Mouse (Mus musculus): ENCODE results near the gene Dysf. TPM values are rescaled to one million over a fixed set of nuclear protein-coding genes. Genes with fewer than 3 reads are reported as not detected.
"Not testable (repeated sequence)": the region's sequence is repeated elsewhere in the genome, so short reads cannot be mapped to it uniquely, and the experiment has no call there.

Dysf gene
- 2.3 and 4.2 TPM in 2 replicates for polyA plus RNA-seq (2015; fragmentation: Nextera tagmentation; extraction: Ambion mirVana)

DNA sequence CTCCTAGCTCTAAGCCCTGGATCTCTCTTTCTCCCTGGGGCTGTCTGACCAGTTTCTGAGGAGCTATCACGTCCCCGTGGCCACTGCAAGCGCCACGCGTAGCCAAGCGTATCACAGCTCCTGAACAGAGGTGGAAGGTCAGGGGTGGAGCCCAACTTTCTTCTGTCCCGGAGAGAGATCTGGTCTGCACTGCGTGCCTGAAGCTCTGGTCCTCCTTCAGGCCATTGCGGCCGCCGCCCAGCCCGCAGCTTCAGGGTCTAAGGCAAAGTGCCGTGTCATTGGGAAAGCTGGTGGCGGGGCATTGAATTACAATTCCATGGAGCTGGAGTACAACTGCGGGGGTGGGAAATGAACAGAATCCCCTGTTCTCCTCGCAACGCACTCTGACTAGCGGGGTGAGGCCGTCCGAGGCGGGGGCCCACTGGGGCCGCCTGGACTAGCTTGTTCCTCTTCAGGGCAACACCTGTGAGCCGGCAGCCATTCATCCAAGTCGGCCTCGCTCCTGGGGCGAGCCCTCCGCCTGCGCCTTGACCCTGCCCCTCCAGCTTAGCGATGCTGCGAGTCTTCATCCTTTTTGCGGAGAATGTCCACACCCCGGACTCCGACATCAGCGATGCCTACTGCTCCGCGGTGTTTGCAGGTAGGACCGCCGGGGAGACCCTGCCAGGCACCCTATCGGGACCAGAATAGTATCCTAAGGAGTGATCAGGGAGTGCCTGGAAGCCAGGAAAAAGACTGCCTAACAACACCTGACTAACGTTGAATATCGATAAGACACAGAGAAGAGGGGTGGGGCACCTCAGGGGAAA lies at the start of gene Dysf:
Dysf (plus strand) TSS at position 228 of the 809 bp plus-strand sequence.
- Histone ChIP-seq H3K36me3 (no peaks in the 10 kb centered on the region), H3K4me2 (peak within 1 kb of the TSS; percentile 89), H3K27me3 (replicated peaks) (peaks cover 9% of the 10 kb centered on the region; the same call in 1 of the 2 replicates), H3K9me3 (replicated peaks) (no peaks in the 10 kb centered on the region), H3K4me1 (peaks cover 29% of the 10 kb centered on the region), H3K4me3 (replicated peaks) (peak within 1 kb of the TSS; percentile 43), H3K27ac (replicated peaks) (no peak within 1 kb of the TSS), H3K9ac (replicated peaks) (peak within 1 kb of the TSS; percentile 42)
- WGBS = 2% methylated on average over 41 of the region's 41 CpGs
- no peak for ATAC-seq (ENCODE audit: low FRiP score)

DNA sequence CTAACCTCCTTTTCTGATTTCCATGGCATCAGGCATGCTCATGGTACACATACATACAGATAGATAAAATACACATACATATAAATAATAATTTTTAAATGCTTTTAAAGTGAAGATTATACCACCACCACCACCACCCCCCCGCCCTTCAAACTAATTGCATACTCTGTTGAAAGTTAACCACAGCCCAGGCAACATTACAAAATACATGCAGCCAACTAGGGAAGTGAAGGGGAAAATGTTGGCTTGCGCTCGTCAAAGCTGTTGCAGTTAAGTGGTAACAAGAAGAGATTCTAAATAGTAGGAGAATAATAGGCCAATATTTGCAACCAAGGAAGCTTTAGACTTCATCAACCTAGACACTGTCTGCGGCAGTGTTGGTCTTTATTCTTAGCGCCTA lies 20.7 kb upstream of the Dysf start:
- H3K4me1 ChIP-seq = no peaks in the 10 kb centered on the region
- H3K9me3 ChIP-seq (replicated peaks) = no peaks in the 10 kb centered on the region
- no peak overlapping the region for H3K9ac ChIP-seq (replicated peaks)
- no peak overlapping the region for H3K4me2 ChIP-seq
- peaks cover 43% of the 10 kb centered on the region for H3K36me3 ChIP-seq
- WGBS = 98% methylated on average over 5 of the region's 5 CpGs
- H3K4me3 ChIP-seq (replicated peaks) = no peak overlapping the region
- no peaks in the 10 kb centered on the region for H3K27me3 ChIP-seq (replicated peaks)
- H3K27ac ChIP-seq (replicated peaks) = no peak overlapping the region
- no peak for ATAC-seq (ENCODE audit: low FRiP score)

DNA sequence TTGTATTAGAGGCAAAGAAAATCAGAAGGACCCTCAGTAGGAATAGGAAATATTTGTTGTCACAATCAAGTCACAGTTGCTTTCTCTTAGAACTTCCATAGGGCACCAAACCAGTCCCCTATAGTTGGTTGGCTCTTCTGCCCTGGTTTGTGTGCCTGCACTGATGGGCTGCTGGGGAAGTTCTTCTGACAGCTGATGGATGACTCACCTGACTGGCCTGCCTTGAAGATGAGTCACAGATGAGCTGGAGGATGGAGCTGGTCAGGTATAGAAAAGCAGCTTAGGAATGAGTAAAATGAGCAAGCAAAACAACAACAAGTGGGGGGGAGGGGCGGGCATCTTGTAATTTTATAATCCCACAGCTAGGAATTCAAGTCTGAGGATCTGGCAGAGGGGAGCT lies 5.7 kb upstream of the Dysf start:
- Histone ChIP-seq H3K9me3 (replicated peaks) (no peaks in the 10 kb centered on the region), H3K4me2 (no peak overlapping the region), H3K36me3 (peaks cover 21% of the 10 kb centered on the region), H3K27ac (replicated peaks) (no peak overlapping the region), H3K9ac (replicated peaks) (no peak overlapping the region), H3K4me1 (no peaks in the 10 kb centered on the region), H3K4me3 (replicated peaks) (no peak overlapping the region), H3K27me3 (replicated peaks) (no peaks in the 10 kb centered on the region)
- WGBS = 84% methylated on average over 1 of the region's 1 CpGs
- ATAC-seq (ENCODE audit: low FRiP score) = no peak

DNA sequence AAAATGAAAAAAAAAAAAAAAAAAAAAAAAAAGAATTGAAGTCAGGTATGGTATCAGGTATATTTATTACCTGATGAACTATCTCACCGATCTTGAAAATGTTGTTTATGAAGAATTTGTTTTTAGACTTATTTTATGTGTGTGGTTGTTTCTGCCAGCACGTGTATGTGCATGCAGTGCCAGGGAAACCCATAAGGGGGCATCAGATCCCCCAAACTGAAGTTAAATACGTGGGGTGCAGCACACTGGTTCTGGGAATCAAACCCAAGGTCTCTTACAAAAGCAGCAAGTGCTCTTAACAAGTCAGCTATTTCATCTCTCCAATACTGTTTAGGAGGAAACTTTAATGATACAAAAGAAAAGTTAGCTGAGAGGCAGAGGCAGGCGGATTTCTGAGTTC lies 4.1 kb upstream of the Dysf start:
- ATAC-seq (ENCODE audit: low FRiP score) = no peak
- no peak overlapping the region for H3K4me3 ChIP-seq (replicated peaks)
- no peak overlapping the region for H3K4me2 ChIP-seq
- H3K36me3 ChIP-seq = peaks cover 5% of the 10 kb centered on the region
- H3K9ac ChIP-seq (replicated peaks) = no peak overlapping the region
- WGBS = 88% methylated on average over 4 of the region's 4 CpGs
- H3K4me1 ChIP-seq = peaks cover 12% of the 10 kb centered on the region
- H3K27ac ChIP-seq (replicated peaks) = no peak overlapping the region
- no peaks in the 10 kb centered on the region for H3K9me3 ChIP-seq (replicated peaks)
- H3K27me3 ChIP-seq (replicated peaks) = peaks cover 5% of the 10 kb centered on the region; the same call in 1 of the 2 replicates

DNA sequence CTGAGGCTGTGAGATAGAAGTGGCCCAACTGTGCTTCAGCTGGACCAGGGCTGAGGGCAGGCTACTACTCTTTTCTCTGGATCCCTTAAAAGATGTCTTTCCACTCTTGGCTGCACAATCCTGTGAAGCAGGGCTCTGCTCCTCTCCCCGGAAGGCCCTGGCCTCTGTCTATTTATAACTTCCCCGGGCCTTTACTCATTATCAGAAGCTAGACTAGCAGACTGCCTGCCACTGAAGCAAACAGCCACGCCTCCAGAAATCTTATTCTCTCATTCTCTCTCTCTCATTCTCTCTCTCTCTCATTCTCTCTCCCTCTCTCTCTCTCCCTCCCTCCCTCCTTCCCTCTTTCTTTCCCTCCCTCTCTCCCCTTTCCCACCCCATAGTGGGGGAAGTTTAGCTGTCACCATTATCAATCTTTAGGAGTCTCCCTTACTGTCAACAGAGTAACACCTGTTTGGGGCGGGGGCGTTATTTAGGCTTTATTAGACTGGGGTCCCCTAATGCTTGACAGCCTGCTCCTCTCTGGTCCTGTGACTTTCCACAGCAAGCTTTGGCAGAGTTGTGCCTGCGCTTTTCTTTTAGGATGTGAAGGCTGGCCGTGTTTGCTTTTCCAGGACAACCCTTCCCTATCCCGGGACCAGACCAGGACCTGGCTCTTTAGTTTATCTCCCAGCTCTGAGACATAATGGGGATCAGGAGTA lies 932 bp downstream of the Dysf start:
- H3K4me1 ChIP-seq = peaks cover 29% of the 10 kb centered on the region
- no peaks in the 10 kb centered on the region for H3K9me3 ChIP-seq (replicated peaks)
- peak overlapping the region; percentile 89 for H3K4me2 ChIP-seq
- 25% methylated on average over 8 of the region's 8 CpGs for WGBS
- H3K27me3 ChIP-seq (replicated peaks) = peaks cover 9% of the 10 kb centered on the region; the same call in 1 of the 2 replicates
- H3K9ac ChIP-seq (replicated peaks) = no peak overlapping the region
- no peaks in the 10 kb centered on the region for H3K36me3 ChIP-seq
- ATAC-seq (ENCODE audit: low FRiP score) = no peak
- H3K27ac ChIP-seq (replicated peaks) = no peak overlapping the region
- H3K4me3 ChIP-seq (replicated peaks) = peak overlapping the region; percentile 43; the same call in 1 of the 2 replicates

DNA sequence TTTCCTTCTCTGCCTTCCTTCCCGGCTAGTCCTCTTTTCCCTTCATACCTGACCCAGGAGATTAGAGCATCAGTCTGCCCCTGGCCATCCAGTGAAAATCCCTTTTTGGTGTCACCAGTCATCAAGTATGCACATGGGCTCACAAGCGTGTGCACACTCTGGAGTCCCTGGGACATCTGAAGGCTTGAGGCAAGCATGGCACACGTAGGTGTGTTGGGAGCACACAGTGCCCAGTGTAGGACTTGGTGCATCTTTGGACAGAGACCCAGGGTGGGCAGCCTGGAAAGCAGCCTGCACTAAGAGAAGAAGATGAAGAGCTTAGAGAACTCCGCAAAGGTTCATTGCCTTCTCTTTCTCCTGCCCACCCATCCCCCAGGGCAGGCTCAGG lies 1.5 kb downstream of the Dysf start:
- H3K4me2 ChIP-seq = peak overlapping the region; percentile 23; the same call in 1 of the 2 replicates
- H3K27ac ChIP-seq (replicated peaks) = no peak overlapping the region
- peaks cover 29% of the 10 kb centered on the region for H3K4me1 ChIP-seq
- no peak overlapping the region for H3K4me3 ChIP-seq (replicated peaks)
- 32% methylated on average over 4 of the region's 4 CpGs for WGBS
- no peaks in the 10 kb centered on the region for H3K9me3 ChIP-seq (replicated peaks)
- no peak overlapping the region for H3K9ac ChIP-seq (replicated peaks)
- ATAC-seq (ENCODE audit: low FRiP score) = no peak
- no peaks in the 10 kb centered on the region for H3K36me3 ChIP-seq
- H3K27me3 ChIP-seq (replicated peaks) = peaks cover 9% of the 10 kb centered on the region; the same call in 1 of the 2 replicates

DNA sequence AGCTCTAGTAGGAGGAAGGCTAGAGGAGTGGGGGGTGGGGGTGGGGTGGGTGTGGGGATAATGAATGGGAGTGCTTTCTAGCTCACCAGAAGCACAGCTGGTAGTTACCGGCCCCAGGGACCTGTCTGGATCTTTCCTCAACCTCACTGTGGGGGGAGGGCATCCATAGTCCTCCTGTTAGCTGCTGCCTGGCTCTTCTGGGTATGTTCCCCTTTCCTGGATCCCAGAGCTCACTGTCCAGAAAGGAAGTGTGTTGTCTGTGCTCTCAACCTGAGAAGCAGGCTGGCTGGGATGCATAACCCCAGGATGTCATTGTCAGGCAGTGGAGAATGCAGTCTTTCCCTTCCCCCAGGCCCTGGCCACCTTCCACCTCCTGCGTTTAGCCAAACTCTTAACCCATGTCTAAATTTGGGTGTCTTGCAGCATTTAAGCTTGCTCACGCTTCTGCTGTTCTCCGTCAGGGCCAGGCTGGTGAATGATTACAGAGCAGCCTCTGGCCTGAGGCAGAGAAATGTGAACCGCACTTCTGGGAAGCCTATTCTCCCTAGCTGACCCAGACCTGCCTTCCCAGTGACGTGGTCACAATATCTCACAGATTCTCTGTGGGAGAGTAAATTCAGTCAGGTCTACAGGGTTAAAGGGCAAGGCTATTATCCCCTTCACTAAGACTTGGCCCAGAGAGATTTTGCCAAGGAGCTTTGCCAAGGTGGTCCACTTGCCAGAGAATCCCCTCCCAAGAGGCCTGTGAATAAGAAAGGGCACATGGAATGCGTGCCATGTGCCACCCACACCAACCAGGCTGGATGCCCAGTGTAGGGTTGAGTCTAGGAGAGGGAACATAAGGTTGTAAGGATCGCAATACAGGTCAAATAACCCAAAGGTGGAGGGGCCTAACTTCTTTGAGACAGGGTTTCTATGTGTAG lies 2.2 kb downstream of the Dysf start:
- H3K4me1 ChIP-seq = peaks cover 29% of the 10 kb centered on the region
- H3K27me3 ChIP-seq (replicated peaks) = peaks cover 9% of the 10 kb centered on the region; the same call in 1 of the 2 replicates
- H3K4me2 ChIP-seq = peak overlapping the region; percentile 23; the same call in 1 of the 2 replicates
- no peak overlapping the region for H3K9ac ChIP-seq (replicated peaks)
- no peak overlapping the region for H3K4me3 ChIP-seq (replicated peaks)
- 28% methylated on average over 8 of the region's 8 CpGs for WGBS
- ATAC-seq (ENCODE audit: low FRiP score) = peak; percentile 60
- 0 out of 2 replicates have a peak overlapping the region, but pooled peaks have one; percentile 2 for H3K27ac ChIP-seq (replicated peaks)
- no peaks in the 10 kb centered on the region for H3K36me3 ChIP-seq
- H3K9me3 ChIP-seq (replicated peaks) = no peaks in the 10 kb centered on the region

DNA sequence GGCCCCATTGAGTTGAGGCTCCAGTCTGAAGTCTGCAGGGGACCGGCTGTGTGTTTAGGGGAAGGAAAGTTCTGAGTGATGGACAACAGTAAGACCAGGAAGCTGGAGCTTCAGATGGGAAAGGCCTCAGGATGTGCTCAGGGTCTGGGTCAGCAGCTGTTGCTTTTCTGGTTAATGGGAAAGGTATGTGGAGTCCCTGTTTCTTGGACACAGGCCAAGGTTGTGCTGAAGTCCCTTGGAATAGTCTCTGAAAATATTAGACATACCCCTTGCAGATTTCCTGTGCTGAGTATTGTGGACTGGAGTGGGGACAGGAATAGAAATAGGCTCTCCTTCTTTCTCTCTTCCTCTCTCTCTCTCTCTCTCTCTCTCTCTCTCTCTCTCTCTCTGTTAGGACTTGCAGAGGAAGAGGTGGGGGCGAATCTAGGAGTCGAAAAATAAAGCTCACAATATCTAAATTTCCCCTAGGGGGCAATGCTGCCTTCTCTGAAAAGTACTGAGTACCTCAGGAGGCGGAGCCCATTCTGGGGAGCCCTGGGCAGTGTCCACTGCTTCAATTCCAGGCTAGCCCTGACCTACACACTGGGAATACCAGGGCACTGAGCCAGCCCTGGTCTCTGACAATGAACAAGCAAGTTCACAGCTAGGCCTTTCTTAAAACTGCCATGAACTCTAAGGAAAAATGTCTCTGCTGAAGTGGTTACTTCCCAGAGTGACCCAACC lies 6.7 kb downstream of the Dysf start:
- ATAC-seq (ENCODE audit: low FRiP score); H3K4me2 ChIP-seq; H3K4me3 ChIP-seq (replicated peaks); H3K36me3 ChIP-seq; H3K27ac ChIP-seq (replicated peaks); H3K9me3 ChIP-seq (replicated peaks); H3K9ac ChIP-seq (replicated peaks): not testable (repeated sequence)
- Histone ChIP-seq H3K4me1 (peaks cover 20% of the 10 kb centered on the region), H3K27me3 (replicated peaks) (peaks cover 20% of the 10 kb centered on the region)
- WGBS = 67% methylated on average over 4 of the region's 4 CpGs

DNA sequence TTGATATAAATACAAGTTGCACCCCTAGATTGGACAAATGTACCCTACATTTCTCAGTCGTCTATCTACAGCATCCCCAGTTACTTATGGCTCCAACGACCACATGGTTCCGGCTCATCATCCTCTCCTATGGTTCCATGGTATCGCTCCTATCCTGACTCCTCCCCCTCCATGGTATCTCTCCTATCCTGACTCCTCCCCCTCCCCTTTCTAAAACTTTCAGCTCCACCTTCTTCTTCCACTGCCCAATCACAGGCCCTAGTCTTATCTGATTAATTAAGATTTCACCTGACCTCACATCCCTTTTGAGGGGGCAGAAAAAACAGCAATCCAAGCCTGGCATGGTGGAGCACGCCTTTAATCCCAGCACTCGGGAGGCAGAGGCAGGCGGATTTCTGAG lies 8.5 kb downstream of the Dysf start:
- Histone ChIP-seq H3K27me3 (replicated peaks) (peaks cover 21% of the 10 kb centered on the region), H3K4me2 (no peak overlapping the region), H3K36me3 (no peaks in the 10 kb centered on the region), H3K4me3 (replicated peaks) (no peak overlapping the region), H3K27ac (replicated peaks) (no peak overlapping the region), H3K4me1 (peaks cover 9% of the 10 kb centered on the region), H3K9me3 (replicated peaks) (no peaks in the 10 kb centered on the region), H3K9ac (replicated peaks) (no peak overlapping the region)
- ATAC-seq (ENCODE audit: low FRiP score) = no peak
- WGBS = 91% methylated on average over 7 of the region's 7 CpGs

DNA sequence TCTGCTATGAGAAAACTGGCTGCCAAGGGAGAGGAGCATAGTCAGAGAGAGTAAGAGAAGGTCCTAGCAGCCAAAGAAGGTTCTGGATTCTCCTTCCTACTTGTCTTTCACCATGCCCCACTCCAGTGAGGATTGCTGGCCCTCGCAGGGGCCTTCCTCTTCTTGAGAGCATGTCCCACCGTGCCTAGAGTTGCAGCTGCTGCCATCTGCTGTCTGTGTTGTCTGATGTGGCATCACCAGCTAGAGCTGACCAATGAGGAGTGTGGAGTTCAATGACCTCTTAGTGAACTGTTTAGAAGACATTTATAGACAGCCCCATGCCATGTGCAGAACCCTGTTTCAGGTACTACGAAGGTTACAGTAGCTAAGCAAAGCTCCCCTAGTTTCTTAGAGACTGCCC lies 9.0 kb downstream of the Dysf start:
- WGBS = 54% methylated on average over 3 of the region's 3 CpGs
- no peaks in the 10 kb centered on the region for H3K36me3 ChIP-seq
- peaks cover 21% of the 10 kb centered on the region for H3K27me3 ChIP-seq (replicated peaks)
- no peak for ATAC-seq (ENCODE audit: low FRiP score)
- no peak overlapping the region for H3K4me3 ChIP-seq (replicated peaks)
- no peak overlapping the region for H3K27ac ChIP-seq (replicated peaks)
- no peak overlapping the region for H3K9ac ChIP-seq (replicated peaks)
- H3K9me3 ChIP-seq (replicated peaks) = no peaks in the 10 kb centered on the region
- peaks cover 9% of the 10 kb centered on the region for H3K4me1 ChIP-seq
- no peak overlapping the region for H3K4me2 ChIP-seq

All from neural tube, embryonic 15.5 days (tissue).